Mouse (Mus musculus): ENCODE results near the gene Myocd.

The Myocd gene

GRCm38 (mm10) chr11:65214954-65215629, 54.7 kb downstream of the Myocd start:
- no peak for DNase-seq (ENCODE audit: extremely low read depth, insufficient read length, low spot score)

DNA sequence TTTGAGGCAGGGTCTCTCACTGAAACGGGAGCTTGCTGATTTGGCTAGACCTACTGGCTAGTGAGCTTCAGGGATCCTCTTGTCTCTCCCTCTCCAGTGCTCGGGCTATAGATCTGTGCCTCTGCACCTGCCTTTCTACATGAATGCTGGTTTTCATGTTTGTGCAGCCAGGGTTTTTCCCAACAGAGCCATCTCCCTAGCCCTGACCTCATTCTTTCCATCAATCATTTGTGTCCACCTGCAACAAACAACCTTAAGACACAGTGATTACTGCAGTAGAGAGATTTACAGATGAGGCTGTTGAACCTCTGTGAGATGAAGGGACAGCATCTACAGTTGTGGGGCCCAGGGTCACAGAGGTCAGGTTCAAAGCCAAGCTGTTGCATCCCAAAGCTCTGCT, 56.0 kb downstream of the Myocd start:
- DNase-seq (ENCODE audit: extremely low read depth, insufficient read length, low spot score), result no peak

- no peak for DNase-seq (ENCODE audit: extremely low read depth, insufficient read length, low spot score)
These were observed 58.1 kb downstream of the Myocd start for GRCm38 (mm10) chr11:65211701-65212100.

DNA sequence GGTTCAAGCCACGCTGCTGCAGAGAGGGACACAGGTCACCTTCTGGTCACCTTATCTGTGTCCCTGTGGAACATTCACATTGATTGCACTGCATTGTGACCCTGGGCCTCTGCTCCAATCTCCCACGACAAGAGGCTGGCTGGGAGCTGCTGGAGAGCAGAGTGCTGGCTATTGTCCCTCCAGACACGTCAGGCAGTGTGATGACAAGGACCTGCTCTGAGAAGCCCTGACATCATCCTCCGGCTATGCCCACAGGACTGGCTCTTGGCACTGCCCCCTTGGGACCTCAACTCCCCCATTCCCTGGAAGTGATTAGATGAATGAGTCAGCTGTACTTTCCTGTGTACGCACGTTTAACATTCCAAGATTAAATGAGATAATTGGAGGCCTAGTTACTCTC, 60.3 kb downstream of the Myocd start:
- peak; percentile 33 for DNase-seq (ENCODE audit: extremely low read depth, insufficient read length, low spot score)

DNA sequence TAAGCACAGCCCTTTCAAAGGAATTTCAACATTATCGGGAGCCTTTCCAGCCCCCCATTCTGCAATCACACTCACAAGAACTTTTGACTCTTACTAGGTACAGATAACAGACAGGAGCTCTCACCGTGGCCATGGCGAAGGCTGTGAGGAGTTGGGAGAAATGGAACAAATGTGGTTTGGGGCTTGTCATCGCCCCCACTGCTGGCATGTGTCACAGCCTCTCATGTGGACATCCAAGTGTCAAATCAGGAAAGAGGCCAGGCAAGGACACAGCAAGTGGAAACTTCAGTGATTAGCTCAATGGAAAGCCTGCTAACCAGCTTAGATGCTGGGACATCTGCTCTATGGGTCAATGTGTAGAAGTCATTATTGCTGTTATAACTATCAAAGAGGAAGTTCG, 64.5 kb downstream of the Myocd start:
- DNase-seq (ENCODE audit: extremely low read depth, insufficient read length, low spot score), result no peak

DNA sequence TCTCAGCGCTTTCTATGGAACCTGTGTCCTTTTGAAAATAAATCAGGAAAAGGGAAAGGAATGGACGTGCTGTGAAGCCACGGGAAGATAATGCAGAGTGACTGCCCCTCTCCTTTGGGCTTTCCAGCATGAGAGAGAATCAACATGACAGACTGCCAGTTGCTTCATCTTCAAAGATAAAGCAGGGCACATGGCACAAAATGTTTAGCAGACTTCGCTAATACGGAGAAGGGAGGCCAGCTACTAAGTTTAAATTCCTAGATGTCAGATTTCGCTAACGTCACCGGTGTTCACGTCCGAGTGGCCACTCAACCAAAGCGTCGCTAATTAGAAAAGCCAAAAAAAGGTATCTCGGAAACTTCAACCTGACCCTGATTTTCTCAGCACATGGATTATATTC, 65.1 kb downstream of the Myocd start:
- no peak for DNase-seq (ENCODE audit: extremely low read depth, insufficient read length, low spot score)

- DNase-seq (ENCODE audit: extremely low read depth, insufficient read length, low spot score), result no peak
These were observed 66.8 kb downstream of the Myocd start for GRCm38 (mm10) chr11:65203020-65203419.

- no peak for DNase-seq (ENCODE audit: extremely low read depth, insufficient read length, low spot score)
These were observed 67.6 kb downstream of the Myocd start for GRCm38 (mm10) chr11:65202236-65202635.

DNA sequence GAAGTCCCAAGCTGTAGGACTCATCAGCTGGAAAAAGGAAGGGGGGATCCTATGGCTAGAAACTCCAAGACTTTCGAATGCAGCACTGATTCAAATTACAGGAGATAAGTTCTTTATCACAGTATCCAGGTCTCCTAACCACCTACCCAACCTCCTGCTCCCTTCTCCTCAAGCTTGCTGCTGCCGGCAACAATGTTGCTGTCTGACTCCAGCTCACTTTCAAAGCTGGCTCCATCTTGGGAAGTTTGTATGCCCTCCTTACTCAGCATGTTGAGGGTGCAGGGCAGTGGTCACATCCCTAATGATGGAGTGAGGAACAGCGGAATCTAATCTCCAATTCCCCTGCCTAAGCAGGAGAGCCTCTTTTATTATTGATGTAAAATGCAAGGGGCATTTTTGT, 71.8 kb downstream of the Myocd start:
- DNase-seq (ENCODE audit: extremely low read depth, insufficient read length, low spot score), result no peak

DNA sequence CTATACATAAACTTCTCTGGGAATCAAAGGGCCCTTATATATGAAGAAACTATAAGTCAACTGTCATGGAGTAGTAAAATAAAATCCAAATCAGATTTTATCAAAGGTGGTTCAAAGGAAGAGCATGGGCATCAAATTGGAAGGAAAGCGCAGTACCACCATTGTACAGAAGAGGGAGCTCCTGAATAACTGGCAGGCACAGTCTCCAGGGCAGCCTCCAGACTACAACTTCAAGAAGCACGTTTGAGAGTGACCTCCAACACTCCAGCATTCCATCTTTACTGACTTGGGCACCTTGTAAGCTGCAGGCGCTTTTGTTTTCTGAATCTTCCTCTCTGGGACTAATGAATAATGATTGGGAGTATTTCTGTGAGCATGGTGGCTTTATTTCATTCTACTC, 72.5 kb downstream of the Myocd start:
- DNase-seq (ENCODE audit: extremely low read depth, insufficient read length, low spot score), result no peak

- no peak for DNase-seq (ENCODE audit: extremely low read depth, insufficient read length, low spot score)
These were observed 82.8 kb downstream of the Myocd start for GRCm38 (mm10) chr11:65186974-65187373.

GRCm38 (mm10) chr11:65185114-65185513, 84.7 kb downstream of the Myocd start:
- no peak for DNase-seq (ENCODE audit: extremely low read depth, insufficient read length, low spot score)

GRCm38 (mm10) chr11:65170121-65170750, 99.6 kb downstream of the Myocd start:
- no peak for DNase-seq (ENCODE audit: extremely low read depth, insufficient read length, low spot score)

DNA sequence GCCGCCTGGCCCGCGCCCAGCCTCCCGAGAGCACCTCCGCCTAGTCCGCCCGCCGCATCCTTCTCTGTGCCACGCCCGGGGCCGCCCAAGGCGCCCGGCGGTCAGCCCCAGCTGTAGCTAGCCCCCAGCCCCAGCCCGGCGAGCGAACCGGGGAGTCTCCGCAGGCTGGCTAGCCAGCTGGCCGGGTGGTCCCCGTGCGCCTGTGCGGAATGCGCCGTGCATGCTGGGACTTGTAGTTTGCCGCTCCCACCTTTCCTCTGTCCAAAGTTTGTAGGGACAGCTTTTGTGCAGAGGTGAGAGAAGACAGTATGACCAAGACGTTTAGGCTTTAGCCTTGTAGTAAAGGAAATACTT, 107.0 kb downstream of the Myocd start, which contains the start of gene Arhgap44:
Gene Arhgap44, minus strand, starts transcription at position 195 of the 354 bp plus-strand sequence.
- DNase-seq (ENCODE audit: extremely low read depth, insufficient read length, low spot score), result no peak

GRCm38 (mm10) chr11:65161881-65162766, 107.7 kb downstream of the Myocd start:
- DNase-seq (ENCODE audit: extremely low read depth, insufficient read length, low spot score), result no peak

DNA sequence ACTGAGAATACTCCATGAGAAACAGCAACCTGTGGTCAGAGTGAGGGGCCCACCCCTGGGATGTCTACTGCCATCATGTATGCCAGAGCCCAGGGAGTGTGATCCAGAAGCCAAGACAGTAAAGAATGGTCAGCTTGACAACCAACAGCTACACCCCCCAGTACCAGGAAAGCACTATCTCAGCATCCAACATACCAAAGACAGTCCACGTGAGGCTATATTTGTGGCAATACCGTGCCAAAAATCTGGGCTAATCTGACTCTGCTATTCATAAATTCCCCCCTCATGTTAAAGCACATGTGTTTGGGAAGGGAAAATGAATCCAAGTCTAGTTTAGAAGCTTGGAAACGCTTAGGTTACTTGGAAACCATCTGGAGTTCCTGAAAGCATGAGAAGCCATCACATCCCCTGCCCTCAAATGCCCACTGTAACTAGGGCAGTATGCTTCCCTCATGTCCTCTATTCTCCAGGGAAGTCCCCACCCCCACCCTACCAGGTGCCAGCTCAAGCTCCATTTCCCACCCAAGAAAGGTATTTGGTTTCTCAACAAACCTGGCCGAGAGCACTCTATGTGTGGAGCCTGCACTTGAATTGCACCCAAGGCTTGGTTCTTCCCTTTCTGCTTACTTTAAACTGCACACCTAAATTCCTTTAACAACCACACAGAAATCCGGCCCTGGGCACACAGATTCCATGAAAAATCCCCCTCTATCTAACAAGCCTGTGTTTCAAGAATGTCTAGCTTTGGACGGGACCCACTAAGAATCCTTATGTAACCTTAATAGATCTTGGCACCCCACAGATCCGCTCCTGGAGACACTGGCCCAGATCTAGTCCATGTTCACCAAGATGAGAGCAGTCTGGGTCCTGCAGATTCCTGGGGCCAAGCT, 108.6 kb downstream of the Myocd start:
- DNase-seq (ENCODE audit: extremely low read depth, insufficient read length, low spot score), result no peak

DNA sequence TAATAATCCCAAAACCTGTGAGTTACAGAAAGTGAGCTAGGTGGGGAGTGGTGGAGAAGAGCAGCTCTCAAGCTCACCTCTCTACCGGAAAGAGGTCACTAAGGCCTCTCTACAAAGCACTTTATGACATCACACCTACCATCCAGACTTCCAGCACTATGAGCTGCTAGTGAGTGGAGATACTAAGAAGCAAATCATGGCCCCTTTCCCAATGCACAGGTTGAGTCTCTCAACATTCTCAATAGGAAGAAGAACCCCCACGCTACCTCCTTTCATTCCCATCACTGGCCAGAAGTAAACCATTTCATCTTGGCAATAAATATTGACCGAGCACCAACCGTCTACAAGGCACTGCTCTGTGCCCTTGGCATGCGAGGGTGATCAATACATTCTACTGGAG, 110.0 kb downstream of the Myocd start, which contains the start of gene 1700086D15Rik:
Gene 1700086D15Rik, minus strand, starts transcription at position 101 of the 400 bp plus-strand sequence.
- no peak for DNase-seq (ENCODE audit: extremely low read depth, insufficient read length, low spot score)

GRCm38 (mm10) chr11:65158658-65158990, 111.2 kb downstream of the Myocd start:
- no peak for DNase-seq (ENCODE audit: extremely low read depth, insufficient read length, low spot score)

GRCm38 (mm10) chr11:65157966-65158657, 111.7 kb downstream of the Myocd start:
- DNase-seq (ENCODE audit: extremely low read depth, insufficient read length, low spot score), result no peak

- no peak for DNase-seq (ENCODE audit: extremely low read depth, insufficient read length, low spot score)
These were observed 116.8 kb downstream of the Myocd start for GRCm38 (mm10) chr11:65153006-65153405.
